Mouse (Mus musculus) left cerebral cortex, adult 8-10 months (tissue): ENCODE data around the gene Palb2. TPM values are rescaled to one million over a fixed set of nuclear protein-coding genes. Genes with fewer than 3 reads are reported as not detected.

Source experiments
- DNase-seq, 2 experiments: peaks; one replicate each; pipeline ENCODE4 v3.0.0; 2022; ENCODE audit warnings: low spot score in 2 of 2
- total RNA-seq, 4 experiments: library from RNA; stranded (reverse); gene quantifications; 2 replicates each; pipeline ENCODE4 v1.2.4; 2022

Gene Palb2
- 1 to 10 TPM; 1.8 to 2.3 (median 2.0) TPM for total RNA-seq

DNA sequence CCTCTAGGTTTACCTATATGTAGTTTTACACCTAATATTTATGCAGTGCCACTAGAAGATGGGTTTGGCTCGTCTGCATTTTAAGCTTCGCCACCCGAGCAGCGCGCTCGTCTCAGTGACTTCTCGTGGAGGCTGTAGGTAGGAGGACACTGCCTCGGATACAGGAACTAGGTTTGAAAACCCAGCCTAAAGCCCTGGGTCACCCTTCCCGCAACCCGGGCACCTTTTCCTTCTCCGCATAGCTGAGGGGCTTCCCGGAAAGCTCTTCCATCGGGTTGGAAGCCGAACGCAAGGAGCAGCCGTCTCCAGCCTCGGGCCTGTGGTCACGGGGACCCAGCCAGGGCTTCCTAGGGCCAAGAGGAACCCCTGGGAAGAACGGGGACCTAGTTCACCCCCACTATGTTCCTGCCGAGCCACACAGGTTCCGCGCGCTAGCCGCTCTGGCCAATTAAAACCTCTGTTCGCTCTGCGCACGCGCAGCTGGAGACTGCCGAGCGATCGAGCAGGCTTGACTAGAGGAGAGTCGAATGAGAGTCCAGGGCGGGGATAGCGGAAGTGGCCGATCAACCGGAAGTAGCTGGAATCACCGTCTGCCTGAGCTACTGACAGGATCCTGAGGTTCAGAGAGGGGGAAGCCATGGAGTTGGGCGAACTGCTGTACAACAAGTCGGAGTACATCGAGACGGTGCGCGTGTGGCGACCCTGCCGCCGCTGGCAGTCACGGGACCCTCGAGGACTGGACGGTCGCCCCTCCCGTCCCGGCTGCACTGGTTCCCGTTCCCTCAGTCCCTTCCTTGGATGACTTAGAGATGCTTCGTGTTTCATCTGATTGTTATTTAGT, at the start of gene Palb2, which contains the start of gene Dctn5:
Gene Palb2 (minus strand): TSS at position 489 of the 841 bp plus-strand sequence.
Gene Dctn5 (plus strand): TSS at position 545 of the 841 bp plus-strand sequence.
- DNase-seq: peak; percentile 95 to 98

- DNase-seq: no peak
Measured at GRCm38 (mm10) chr7:122180720-122181119, 47.9 kb upstream of the Palb2 start.

- DNase-seq: no peak
Measured at GRCm38 (mm10) chr7:122171613-122172012, 38.8 kb upstream of the Palb2 start.

GRCm38 (mm10) chr7:122170705-122171104, 37.9 kb upstream of the Palb2 start:
- DNase-seq: no peak

DNA sequence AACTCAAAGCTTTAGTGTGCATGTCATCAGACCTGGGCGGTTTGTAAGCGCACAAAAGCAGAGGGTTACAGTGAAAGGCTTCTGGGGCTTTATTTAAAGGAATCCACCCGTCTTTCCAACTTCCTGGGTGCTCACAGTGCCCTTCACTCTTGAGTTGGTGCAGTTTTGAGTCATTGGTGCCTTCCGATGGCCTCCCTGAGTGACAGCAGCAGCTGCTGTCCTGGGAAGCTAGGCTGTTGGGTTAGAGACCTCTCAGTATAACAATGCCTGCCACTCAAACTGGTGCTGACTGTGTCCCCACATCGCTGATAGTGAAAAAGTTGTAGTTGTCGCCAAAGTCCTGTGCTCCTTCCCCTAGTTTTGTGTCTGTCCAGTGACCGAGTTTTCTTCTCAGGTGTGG, 34.4 kb upstream of the Palb2 start:
- no peak for DNase-seq

DNA sequence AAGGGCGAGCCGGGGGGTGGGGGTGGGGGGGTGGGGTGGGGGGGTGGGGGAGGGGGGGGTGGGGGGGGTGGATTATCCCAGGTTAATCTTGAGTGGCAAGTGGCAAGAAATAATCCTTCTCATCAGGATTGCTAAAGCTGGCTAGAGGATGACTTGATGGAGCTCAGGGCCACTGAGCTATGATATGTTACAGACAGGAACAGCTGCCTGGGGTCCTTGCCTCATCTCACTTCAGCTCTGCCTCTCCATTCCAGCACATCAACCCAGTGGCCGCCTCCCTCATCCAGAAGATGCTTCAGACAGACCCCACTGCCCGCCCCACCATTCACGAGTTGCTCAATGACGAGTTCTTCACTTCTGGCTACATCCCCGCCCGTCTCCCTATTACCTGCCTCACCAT, 31.0 kb upstream of the Palb2 start:
- DNase-seq: no peak

- DNase-seq: no peak
Measured at GRCm38 (mm10) chr7:122160037-122160436, 27.3 kb upstream of the Palb2 start.

GRCm38 (mm10) chr7:122158915-122159902, 26.4 kb upstream of the Palb2 start, which contains the start of gene Plk1:
Gene Plk1, plus strand, starts transcription at chr7:122159439.
- DNase-seq: peak; percentile 55 to 60

DNA sequence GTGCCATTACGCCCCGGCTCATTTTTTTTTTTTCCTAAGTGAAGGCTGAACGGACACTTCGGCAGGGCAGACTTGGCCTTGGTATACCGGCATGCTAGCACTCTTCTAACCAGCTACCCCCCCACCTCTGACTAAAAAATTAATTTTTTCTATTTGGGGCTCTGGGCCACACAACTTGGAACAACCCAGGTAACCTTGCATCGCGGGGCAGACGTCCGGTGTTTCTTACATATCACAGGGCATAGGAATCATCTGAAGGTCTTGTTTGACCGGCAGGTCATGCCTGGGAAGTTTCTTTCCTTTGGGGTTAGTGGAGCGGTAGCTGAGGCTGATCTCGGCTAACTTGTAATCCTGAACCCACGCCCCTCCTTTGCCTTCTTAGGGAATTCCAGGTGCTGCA, 25.7 kb upstream of the Palb2 start:
- DNase-seq: no peak

DNA sequence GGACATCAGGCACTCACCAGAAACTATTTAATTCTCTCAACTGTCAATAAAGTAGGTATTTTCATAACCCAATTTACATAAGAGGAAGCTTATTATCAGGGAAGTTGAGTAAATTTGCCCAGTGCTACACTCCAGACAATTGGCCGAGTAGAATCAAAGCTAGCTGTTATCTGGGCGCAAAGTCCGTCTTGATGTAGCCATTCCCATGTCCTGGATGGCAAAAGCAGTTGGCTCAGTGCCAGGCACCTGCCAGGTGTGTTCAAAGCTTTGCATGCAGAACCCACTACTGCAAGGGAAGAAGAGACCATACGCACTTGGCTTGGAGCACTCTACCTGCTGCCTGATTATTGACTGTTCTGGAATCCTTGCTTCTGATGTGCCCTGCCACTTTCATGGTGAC, 19.7 kb upstream of the Palb2 start:
- no peak for DNase-seq

DNA sequence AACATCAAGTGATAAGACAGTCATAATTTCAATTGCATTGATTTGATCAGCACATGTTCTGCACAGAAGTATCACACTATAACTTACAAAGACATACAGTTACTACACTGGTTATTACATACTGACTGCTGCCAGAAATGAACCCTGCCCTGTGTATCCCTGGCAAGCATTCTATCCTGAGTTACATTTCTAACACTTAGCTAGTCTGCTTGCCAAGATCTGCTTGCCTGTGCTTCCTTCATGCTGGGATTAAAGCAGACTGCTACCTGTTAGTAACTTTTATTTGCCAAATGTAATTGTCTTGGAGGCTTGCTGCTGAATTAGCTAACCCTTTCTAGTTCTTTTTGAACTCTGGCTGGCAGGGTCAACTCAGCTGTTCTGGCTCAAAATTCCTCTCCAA, 8.2 kb upstream of the Palb2 start:
- DNase-seq: no peak

- no peak for DNase-seq
Measured at GRCm38 (mm10) chr7:122138190-122138589, 5.4 kb upstream of the Palb2 start.

DNA sequence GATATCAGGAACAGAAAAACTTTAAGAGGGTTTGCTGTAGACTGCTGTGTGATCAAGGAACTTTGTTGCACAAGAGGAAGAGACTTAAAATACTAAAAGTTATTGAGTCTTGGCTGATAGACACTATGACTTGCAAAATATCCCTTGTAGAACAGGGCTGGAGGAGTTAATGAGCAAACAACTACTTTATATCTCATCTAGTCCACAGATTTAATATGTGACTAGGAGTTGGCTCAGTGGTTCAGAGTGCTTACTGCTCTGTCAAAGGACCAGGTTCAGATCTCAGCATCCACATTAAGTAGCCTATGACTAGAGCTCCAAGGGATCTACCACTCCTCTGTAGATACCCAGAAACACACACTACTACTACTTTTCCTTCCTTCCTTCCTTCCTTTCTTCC, 4.3 kb upstream of the Palb2 start:
- DNase-seq: no peak

- DNase-seq: no peak
Measured at GRCm38 (mm10) chr7:122135070-122135469, 2.3 kb upstream of the Palb2 start.

DNA sequence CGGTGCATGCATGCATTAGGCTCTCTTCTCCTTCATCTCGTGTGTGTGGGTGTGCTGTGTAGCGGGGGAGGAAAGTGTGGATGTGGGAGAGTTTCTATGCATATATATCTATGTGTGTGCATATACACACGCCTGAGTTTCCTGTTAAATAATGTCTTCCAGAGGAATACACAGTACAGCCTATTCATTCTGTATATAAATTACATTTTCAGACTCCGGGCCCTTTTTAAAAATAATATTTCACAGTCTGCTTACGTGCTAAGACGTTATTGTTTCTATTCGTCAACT, 497 bp upstream of the Palb2 start:
- no peak for DNase-seq

- DNase-seq: no peak
Measured at GRCm38 (mm10) chr7:122131834-122132233, 951 bp downstream of the Palb2 start.

GRCm38 (mm10) chr7:122126946-122127345, 5.8 kb downstream of the Palb2 start:
- no peak for DNase-seq

DNA sequence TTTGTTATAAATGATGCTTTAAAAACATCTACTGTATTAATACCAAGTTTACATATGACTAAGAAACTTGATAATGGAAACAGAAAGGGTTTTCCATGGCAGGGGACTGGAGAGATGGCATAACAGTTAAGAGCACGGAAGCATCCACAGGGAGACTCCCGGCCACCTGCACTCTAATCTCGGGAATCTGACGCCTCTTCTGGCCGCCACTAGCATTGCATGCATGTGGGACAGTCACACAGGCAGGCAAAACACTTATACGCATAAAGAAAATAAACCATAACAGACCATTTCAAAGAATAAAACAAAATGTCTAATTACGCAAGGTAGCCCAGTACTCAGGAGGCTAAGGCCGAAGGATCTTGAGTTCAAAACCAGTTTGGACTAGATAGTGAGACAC, 7.1 kb downstream of the Palb2 start:
- no peak for DNase-seq

GRCm38 (mm10) chr7:122123518-122123917, 9.3 kb downstream of the Palb2 start:
- no peak for DNase-seq

DNA sequence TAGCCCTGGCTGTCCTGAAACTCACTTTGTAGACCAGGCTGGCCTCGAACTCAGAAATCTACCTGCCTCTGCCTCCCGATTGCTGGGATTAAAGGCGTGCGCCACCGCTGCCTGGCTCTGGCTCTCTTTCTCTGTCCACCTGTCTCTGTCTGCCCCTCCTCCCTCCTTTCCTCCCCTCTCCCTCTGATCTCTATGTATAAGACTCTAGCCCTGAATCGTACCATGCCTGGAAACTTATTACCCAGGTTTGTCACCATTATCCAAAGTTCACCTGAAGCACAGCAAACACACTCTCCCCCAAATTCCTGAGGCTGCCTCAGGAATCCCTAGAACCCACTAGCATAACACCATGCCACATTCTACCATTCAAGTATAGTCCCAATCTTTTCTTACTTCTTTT, 24.6 kb downstream of the Palb2 start:
- no peak for DNase-seq

- DNase-seq: peak; percentile 69 to 80
Measured at GRCm38 (mm10) chr7:122101747-122102244, 31.0 kb downstream of the Palb2 start, which contains the start of gene Ndufab1. Gene Ndufab1, minus strand, starts transcription at chr7:122101886.
